Mouse (Mus musculus) heart, embryonic 12.5 days (tissue): ENCODE data around the gene Gm20479. TPM values are rescaled to one million over a fixed set of nuclear protein-coding genes. Genes with fewer than 3 reads are reported as not detected.
A peak's percentile ranks its signal among the peaks of the same experiment; 100 is the strongest.

Experiments
- ATAC-seq: fragments of 200-750 bp; cut with Nextera tagmentation; 2 replicates; pipeline ENCODE4 v1.8.0; 2017; ENCODE audit warnings: moderate TSS enrichment, moderate library complexity; ENCODE audit not compliant: insufficient number of reproducible peaks, low FRiP score
- H3K27ac ChIP-seq: fragments of 300-500 bp; sonication (generic); 2 replicates; pipeline ENCODE4 v1.5.1; 2016; ENCODE audit warnings: mild to moderate bottlenecking, moderate library complexity; ENCODE audit not compliant: poor library complexity, severe bottlenecking
- H3K27me3 ChIP-seq: fragments of 300-500 bp; sonication (generic); replicated peaks from 2 replicates; pipeline ENCODE4 v1.6.1; 2016; ENCODE audit warnings: mild to moderate bottlenecking, moderate library complexity
- H3K36me3 ChIP-seq: fragments of 300-500 bp; sonication (generic); 2 replicates; pipeline ENCODE4 v1.6.1; 2016; ENCODE audit warnings: mild to moderate bottlenecking, moderate library complexity
- H3K4me1 ChIP-seq: fragments of 300-500 bp; sonication (generic); replicated peaks from 2 replicates; pipeline ENCODE4 v1.6.1; 2016; ENCODE audit warnings: mild to moderate bottlenecking
- H3K4me2 ChIP-seq: fragments of 300-500 bp; sonication (generic); 2 replicates; pipeline ENCODE4 v1.6.1; 2016; ENCODE audit warnings: mild to moderate bottlenecking, moderate library complexity
- H3K4me3 ChIP-seq: fragments of 300-500 bp; sonication (generic); 2 replicates; pipeline ENCODE4 v1.5.1; 2016; ENCODE audit warnings: mild to moderate bottlenecking
- H3K9ac ChIP-seq: fragments of 300-500 bp; sonication (generic); 2 replicates; pipeline ENCODE4 v1.6.1; 2016; ENCODE audit warnings: mild to moderate bottlenecking, moderate library complexity
- H3K9me3 ChIP-seq: fragments of 300-500 bp; sonication (generic); replicated peaks from 2 replicates; pipeline ENCODE4 v1.6.1; 2016; ENCODE audit warnings: mild to moderate bottlenecking, moderate library complexity
- WGBS: fragments of 180-500 bp; shearing (Covaris S2); methylation state at CpG from one replicate; pipeline ENCODE4 v1.1.7; 2016; 5-methylcytosine and 5-hydroxymethylcytosine counted together
- polyA plus RNA-seq: library from polyadenylated mRNA; unstranded; fragments of >200 nt; fragmentation: Nextera tagmentation; extraction: Ambion mirVana; gene quantifications from 2 replicates; pipeline ENCODE4 v1.2.1, GENCODE M21; 2016

Gm20479 gene
- polyA plus RNA-seq, 1 experiment from 2014 or later = 1.2 TPM

DNA sequence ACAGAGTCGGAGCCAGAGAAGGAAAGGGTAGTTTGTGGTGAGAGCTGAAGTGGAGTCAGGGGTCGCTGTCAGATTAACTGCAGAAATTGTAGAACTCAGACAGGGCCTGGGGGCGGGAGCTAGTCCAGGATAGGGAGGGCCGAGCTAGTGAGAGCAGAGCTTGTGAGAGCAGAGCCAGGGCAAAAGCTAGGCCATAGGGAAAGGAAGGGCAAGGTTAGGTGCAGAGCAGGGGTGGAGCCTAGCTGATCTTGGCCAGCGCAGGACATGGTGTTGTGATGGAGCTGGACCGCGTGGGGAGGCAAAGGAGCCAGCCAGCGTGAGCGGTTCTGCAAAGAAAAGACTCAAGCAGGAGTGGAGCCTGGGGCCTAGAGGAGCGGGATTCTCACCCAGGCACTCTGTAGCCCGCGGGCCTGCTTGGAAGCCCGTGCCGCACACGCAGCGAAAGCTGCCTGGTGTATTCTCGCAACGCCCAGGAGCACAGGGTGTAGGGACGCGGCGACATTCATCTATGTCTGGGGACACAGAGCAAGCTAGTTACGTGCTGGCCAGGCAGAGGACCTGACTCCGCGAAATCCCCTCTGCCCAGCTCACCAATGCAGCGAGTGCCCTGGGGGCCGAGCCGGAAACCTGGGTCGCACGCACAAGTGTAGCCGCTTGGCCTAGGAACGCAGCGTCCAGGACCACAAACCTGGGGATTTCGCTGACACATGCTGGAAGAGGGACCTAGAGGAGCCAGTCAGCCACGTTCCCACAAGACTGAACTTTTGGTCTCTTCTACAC is 30.9 kb downstream of the Gm20479 start:
- H3K27me3 ChIP-seq = peaks cover 97% of the 10 kb centered on the region
- peaks cover 36% of the 10 kb centered on the region for H3K4me1 ChIP-seq
- no peak for ATAC-seq
- H3K4me2 ChIP-seq = peak overlapping the region; percentile 54
- peak overlapping the region; percentile 28 for H3K4me3 ChIP-seq
- no peak overlapping the region for H3K27ac ChIP-seq
- no peaks in the 10 kb centered on the region for H3K9me3 ChIP-seq
- WGBS = 35% methylated on average over 34 of the region's 34 CpGs
- H3K36me3 ChIP-seq = peaks cover 37% of the 10 kb centered on the region
- H3K9ac ChIP-seq = peak overlapping the region; percentile 52

DNA sequence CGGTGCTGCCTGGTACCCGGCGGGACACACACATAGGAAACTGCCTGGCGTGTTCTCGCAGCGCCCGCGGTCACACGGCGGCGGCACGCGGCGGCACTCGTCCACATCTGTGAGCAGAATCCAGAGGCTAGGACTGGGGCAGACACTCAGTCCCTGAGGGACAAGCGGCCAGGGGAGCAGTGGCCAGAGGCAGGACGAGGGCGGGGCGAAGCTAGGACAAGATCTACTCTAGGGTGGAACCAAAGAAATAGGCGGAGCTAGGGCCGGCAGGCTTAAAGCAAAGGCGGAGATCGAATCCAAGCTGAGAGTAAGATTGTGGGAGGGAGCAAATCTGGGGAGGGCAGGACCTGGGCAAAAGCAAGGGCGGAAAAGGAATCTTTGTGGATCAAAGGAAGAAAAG is 31.5 kb downstream of the Gm20479 start:
- Histone ChIP-seq H3K27ac (no peak overlapping the region), H3K36me3 (peaks cover 43% of the 10 kb centered on the region), H3K4me2 (peak overlapping the region; percentile 54), H3K4me1 (peaks cover 30% of the 10 kb centered on the region), H3K9me3 (no peaks in the 10 kb centered on the region), H3K27me3 (peaks cover 96% of the 10 kb centered on the region), H3K9ac (no peak overlapping the region), H3K4me3 (peak overlapping the region; percentile 28)
- 3% methylated on average over 24 of the region's 24 CpGs for WGBS
- 0 out of 2 replicates have a peak, but pooled peaks have one; percentile 12 for ATAC-seq

DNA sequence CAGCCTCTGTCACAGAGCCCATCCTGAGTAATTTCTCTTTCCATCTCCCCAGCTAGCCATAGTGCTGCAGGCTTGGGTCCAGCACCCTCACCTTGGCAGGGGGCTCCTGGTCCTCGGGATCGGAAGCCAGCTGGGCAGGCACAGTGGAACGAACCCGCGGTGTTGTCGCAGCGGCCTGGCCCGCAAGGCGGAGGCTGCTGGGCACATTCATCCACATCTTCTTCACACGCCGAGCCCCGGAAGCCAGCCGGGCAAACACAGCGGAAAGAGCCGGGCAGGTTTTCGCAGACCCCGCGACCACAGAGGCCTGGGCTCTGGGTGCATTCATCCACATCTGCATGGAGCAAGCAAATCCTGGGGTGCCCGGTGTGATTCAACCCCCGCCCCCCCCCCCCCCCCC is 32.3 kb downstream of the Gm20479 start:
- Histone ChIP-seq H3K9me3 (no peaks in the 10 kb centered on the region), H3K4me1 (peaks cover 22% of the 10 kb centered on the region), H3K9ac (no peak overlapping the region), H3K4me2 (0 out of 2 replicates have a peak overlapping the region, but pooled peaks have one; percentile 54), H3K4me3 (no peak overlapping the region), H3K36me3 (peaks cover 44% of the 10 kb centered on the region), H3K27ac (no peak overlapping the region), H3K27me3 (peaks cover 88% of the 10 kb centered on the region)
- WGBS = 60% methylated on average over 18 of the region's 20 CpGs
- ATAC-seq = no peak

DNA sequence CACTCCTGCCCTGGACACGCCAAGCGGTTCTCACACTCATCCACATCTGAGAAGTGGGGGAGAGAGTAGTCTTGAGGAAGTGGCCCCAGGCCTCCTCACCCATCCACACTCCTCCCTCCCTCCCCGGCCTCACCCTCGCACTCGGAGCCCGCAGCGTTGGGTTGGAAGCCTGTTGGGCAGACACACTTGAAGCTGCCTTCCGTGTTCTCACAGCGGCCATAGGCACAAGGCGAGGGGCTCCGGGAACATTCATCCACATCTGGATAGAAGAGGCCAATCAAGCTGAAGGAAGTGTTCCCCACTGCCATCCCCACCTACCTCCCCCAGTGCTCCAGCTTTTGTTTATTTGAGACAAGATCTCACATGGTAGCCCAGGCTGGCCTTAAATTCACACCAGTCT is 33.1 kb downstream of the Gm20479 start:
- Histone ChIP-seq H3K36me3 (peaks cover 50% of the 10 kb centered on the region), H3K4me2 (no peak overlapping the region), H3K4me1 (peaks cover 14% of the 10 kb centered on the region), H3K4me3 (no peak overlapping the region), H3K9ac (no peak overlapping the region), H3K27ac (no peak overlapping the region), H3K27me3 (peaks cover 80% of the 10 kb centered on the region), H3K9me3 (no peaks in the 10 kb centered on the region)
- WGBS = 91% methylated on average over 11 of the region's 11 CpGs
- no peak for ATAC-seq

DNA sequence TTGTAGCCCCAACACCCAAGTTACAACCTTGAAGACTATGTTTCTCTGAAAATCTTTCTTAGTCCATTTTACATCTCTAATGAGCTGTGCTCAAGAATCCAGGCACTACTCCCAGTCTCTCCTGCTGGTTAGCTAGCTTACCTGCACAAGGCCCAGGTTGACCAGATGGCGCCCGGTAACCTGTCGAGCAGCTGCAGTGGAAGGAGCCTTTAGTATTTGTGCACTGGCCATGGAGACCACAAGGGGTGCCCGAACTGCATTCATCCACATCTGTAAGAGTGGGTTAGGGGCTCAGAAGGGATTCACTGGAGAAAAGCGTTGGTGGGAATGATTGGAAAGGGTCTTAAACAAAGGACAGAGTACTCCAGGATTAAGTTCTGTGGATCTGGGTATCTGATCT is 34.2 kb downstream of the Gm20479 start:
- Histone ChIP-seq H3K4me3 (no peak overlapping the region), H3K9me3 (no peaks in the 10 kb centered on the region), H3K4me1 (peaks cover 14% of the 10 kb centered on the region), H3K9ac (no peak overlapping the region), H3K36me3 (peaks cover 50% of the 10 kb centered on the region), H3K4me2 (no peak overlapping the region), H3K27ac (no peak overlapping the region), H3K27me3 (peaks cover 69% of the 10 kb centered on the region)
- 87% methylated on average over 5 of the region's 5 CpGs for WGBS
- ATAC-seq = no peak

- Histone ChIP-seq H3K4me1 (peaks cover 14% of the 10 kb centered on the region), H3K27ac (no peak overlapping the region), H3K9ac (no peak overlapping the region), H3K4me2 (no peak overlapping the region), H3K9me3 (no peaks in the 10 kb centered on the region), H3K4me3 (no peak overlapping the region), H3K27me3 (peaks cover 62% of the 10 kb centered on the region), H3K36me3 (peaks cover 51% of the 10 kb centered on the region)
- 27% methylated on average over 13 of the region's 13 CpGs for WGBS
- no peak for ATAC-seq
Measured at GRCm38 (mm10) chr7:27322291-27322690, 34.9 kb downstream of the Gm20479 start.

DNA sequence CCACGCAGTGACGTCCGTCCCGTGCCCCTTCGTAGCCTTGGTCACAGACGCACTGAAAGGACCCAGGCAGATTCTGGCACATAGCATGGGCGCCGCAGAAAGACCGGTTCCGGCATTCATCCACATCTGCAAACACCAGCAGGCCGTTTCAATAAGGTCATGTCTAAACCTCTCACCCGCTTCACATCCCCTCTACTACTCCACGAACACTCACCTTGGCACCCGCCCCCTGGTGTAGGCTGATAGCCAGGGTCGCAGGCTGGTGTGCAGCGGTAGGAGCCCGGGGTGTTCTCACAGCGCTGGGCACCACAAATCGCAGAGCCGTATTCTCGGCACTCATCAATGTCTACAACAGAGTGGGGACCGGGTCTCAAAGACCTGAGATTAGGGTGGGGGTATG is 37.8 kb downstream of the Gm20479 start:
- WGBS = 82% methylated on average over 22 of the region's 22 CpGs
- Histone ChIP-seq H3K27ac (no peak overlapping the region), H3K4me2 (no peak overlapping the region), H3K27me3 (peaks cover 33% of the 10 kb centered on the region), H3K4me3 (no peak overlapping the region), H3K36me3 (peaks cover 65% of the 10 kb centered on the region), H3K4me1 (no peaks in the 10 kb centered on the region), H3K9ac (no peak overlapping the region), H3K9me3 (peaks cover 5% of the 10 kb centered on the region; the same call in 1 of the 2 replicates)
- no peak for ATAC-seq

DNA sequence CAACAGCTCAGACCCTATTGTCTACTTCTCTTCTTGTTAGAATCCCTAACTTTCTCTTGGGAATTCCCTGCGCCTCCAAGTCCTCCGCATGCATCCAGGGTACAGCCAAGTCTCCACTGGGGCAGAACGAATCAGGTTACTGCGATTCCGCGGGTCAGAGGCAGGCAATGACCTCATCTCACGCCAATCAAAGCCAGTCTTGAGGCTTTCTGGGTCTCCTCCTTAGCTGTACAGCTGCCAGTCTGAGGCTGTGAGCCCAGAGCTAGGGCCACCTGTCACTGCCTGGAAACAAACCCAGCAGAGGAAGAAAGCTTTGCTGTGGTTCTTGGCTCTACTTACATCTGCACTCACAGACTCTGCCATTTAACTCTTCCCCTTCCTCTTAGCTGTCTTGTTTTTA is 41.3 kb downstream of the Gm20479 start:
- no peak overlapping the region for H3K9ac ChIP-seq
- no peak overlapping the region for H3K4me2 ChIP-seq
- H3K27me3 ChIP-seq = peaks cover 7% of the 10 kb centered on the region; the same call in 1 of the 2 replicates
- peaks cover 56% of the 10 kb centered on the region for H3K36me3 ChIP-seq
- no peak overlapping the region for H3K4me3 ChIP-seq
- no peak for ATAC-seq
- no peak overlapping the region for H3K27ac ChIP-seq
- H3K9me3 ChIP-seq = peaks cover 10% of the 10 kb centered on the region
- no peaks in the 10 kb centered on the region for H3K4me1 ChIP-seq
- WGBS = 44% methylated on average over 7 of the region's 7 CpGs

DNA sequence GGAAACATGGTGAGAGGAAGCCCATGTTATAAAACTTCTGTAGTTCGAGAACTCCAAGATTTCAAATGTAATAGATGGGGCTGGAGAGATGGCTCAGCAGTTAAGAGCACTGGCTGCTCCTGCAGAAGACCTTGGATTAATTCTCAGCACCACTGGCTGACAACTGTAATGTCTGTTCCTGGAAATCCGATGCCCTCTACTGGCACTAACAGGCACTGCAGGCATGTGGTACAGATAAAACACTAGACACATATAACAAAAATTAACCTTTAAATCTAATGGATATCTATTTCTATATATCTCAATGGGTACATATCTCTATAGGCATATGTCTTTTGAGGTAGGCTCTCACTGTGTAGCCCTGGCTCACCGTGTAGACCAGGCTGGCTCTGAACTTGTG is 42.8 kb downstream of the Gm20479 start:
- Histone ChIP-seq H3K27ac (no peak overlapping the region), H3K27me3 (peaks cover 10% of the 10 kb centered on the region; the same call in 1 of the 2 replicates), H3K9me3 (peaks cover 10% of the 10 kb centered on the region), H3K36me3 (peaks cover 48% of the 10 kb centered on the region), H3K4me2 (no peak overlapping the region), H3K4me1 (peaks cover 9% of the 10 kb centered on the region), H3K4me3 (no peak overlapping the region), H3K9ac (no peak overlapping the region)
- no peak for ATAC-seq
- 90% methylated on average over 3 of the region's 3 CpGs for WGBS

DNA sequence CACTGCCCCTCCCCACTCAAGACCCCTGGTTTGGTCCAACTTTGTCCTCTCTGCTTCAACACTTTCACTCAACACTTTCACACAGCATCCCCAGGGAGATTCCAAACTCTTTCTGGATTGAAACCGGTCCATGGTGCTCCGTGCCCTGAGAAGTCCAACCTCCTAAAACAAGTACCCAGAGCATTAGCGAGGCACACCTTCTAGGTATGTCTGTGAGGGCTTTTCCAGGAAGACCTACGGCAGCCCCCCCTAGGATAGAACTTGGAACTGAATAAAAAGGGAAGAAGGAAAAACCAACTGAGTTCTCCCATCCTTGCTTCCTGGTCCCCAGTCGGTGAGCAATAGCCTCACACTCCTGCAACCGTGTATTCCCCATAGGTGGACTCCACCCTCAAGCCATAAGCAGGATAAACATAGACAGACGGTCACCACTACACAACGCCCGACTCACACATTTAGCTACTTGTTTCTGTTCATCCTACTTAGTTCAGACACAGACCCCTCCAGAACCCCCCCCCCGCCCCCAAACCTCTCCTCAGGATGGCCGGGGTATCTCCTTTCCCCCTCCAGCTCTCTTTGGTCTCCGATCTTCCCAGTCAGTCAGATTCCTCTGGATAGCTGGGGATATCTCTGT is 45.5 kb downstream of the Gm20479 start:
- H3K9me3 ChIP-seq = peaks cover 10% of the 10 kb centered on the region
- peaks cover 13% of the 10 kb centered on the region for H3K4me1 ChIP-seq
- no peak overlapping the region for H3K27ac ChIP-seq
- no peak for ATAC-seq
- H3K27me3 ChIP-seq = peaks cover 10% of the 10 kb centered on the region; the same call in 1 of the 2 replicates
- no peak overlapping the region for H3K4me3 ChIP-seq
- H3K36me3 ChIP-seq = peaks cover 36% of the 10 kb centered on the region
- no peak overlapping the region for H3K9ac ChIP-seq
- 83% methylated on average over 12 of the region's 12 CpGs for WGBS
- H3K4me2 ChIP-seq = no peak overlapping the region

DNA sequence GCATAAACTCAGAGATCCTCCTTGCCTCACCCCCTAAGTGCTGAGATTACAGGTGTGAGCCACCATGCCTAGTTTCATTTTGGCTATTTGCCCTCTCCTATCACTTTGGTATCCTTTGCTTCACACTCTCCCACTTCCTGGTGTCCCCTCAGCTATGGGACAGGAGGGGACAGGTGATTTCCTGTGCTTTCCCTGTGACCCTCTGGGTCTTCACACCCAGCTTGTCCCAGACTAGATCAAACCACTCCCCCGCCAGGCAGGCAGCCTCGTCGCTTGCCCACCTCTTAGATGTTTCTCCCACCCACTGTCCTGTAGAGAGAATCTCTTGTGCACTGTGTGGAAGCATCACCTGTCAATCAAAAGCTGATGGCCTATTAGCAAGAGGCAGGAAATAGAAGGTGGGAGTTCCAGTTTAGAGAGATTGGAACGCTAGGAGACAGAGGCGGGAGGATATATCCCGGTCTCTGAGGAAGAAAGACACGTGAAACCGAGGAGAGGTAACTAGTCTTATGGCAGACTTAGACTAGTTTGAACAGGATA is 46.2 kb downstream of the Gm20479 start:
- Histone ChIP-seq H3K4me1 (peaks cover 13% of the 10 kb centered on the region), H3K9me3 (peaks cover 10% of the 10 kb centered on the region), H3K27me3 (peaks cover 10% of the 10 kb centered on the region; the same call in 1 of the 2 replicates), H3K9ac (0 out of 2 replicates have a peak overlapping the region, but pooled peaks have one; percentile 22), H3K27ac (no peak overlapping the region), H3K36me3 (peaks cover 33% of the 10 kb centered on the region), H3K4me2 (peak overlapping the region; percentile 61), H3K4me3 (no peak overlapping the region)
- no peak for ATAC-seq
- 33% methylated on average over 8 of the region's 8 CpGs for WGBS
